Mouse (Mus musculus) stomach, postnatal 0 days (tissue): Measurements from ENCODE around the gene Lyrm2.

Experiments used
- CTCF ChIP-seq: IDR thresholded peaks from 2 replicates; pipeline ENCODE4 v1.5.1; 2016; ENCODE audit warnings: antibody characterized with exemption, low read depth, mild to moderate bottlenecking, moderate library complexity
- EP300 ChIP-seq: optimal IDR thresholded peaks from 2 replicates; pipeline ENCODE3; 2016; ENCODE audit warnings: antibody characterized with exemption

GRCm38 (mm10) chr4:32838401-32838800, 38.3 kb downstream of the Lyrm2 start:
- no peak for TF ChIP-seq CTCF
- TF ChIP-seq EP300: no peak
